Comparison of ENCODE assay signal across 19 mouse cellular contexts in the genomic region with DNA sequence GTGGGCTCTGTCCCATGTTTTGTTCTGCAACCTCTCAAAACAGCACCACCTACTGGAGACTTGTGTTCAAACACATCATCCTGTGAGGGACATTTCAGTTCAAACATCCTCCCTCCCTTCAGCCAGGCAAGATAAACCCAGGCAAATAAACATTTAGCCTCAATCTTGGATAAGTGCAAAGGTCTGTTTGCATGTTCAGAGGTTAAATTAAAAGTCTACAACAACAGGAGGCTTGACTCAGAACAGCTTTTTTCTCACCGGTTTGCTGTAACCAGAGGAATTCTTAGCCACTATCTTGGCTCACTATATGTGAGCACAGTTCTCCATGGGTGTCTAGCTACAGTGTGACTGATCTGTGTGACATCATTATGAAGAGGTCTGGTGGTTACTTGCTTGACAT. TPM values are rescaled to one million over a fixed set of nuclear protein-coding genes. Genes with fewer than 3 reads are reported as not detected.
DNase-seq lines count a peak whose midpoint lies in the region; ATAC-seq and TF ChIP-seq lines count a peak whose summit lies in the region.
"Had no signal": no experiment of that assay in that cellular context is flagged by ENCODE, and none has a peak within 500 bp of the region (broad histone marks: within the 10 kb centered on the region; RNA-seq: fewer than 3 reads in every experiment).

No protein-coding gene starts in this region.

- no peak for ATAC-seq in kidney, postnatal 0 days (replicated peaks; ENCODE audit: low FRiP score, low read depth)
- no peak; the same call in 1 of the 2 replicates for ATAC-seq in lung, embryonic 14.5 days (ENCODE audit: insufficient read depth)
- ATAC-seq: forebrain, embryonic 15.5 days; hindbrain, postnatal 0 days had no signal

- H3K9ac ChIP-seq in kidney, postnatal 0 days (ENCODE audit: low read depth, low read length): no peak overlapping the region
- no peak overlapping the region for H3K9ac ChIP-seq in lung, embryonic 14.5 days
- H3K9ac ChIP-seq: forebrain, embryonic 15.5 days; heart, embryonic 12.5 days; hindbrain, embryonic 12.5 days had no signal

- H3K27ac ChIP-seq in kidney, postnatal 0 days: no peak overlapping the region
- no peak overlapping the region for H3K27ac ChIP-seq in lung, embryonic 14.5 days (ENCODE audit: low read depth)
- H3K27ac ChIP-seq: embryonic facial prominence, embryonic 10.5 days; forebrain, embryonic 15.5 days; hindbrain, embryonic 12.5 days; hindbrain, postnatal 0 days had no signal

- H3K9me3 ChIP-seq in kidney, postnatal 0 days (replicated peaks; ENCODE audit: low read length): peaks cover 3% of the 10 kb centered on the region; the same call in 1 of the 2 replicates
- H3K9me3 ChIP-seq in lung, embryonic 14.5 days (ENCODE audit: low read depth, low read length): peaks cover 6% of the 10 kb centered on the region; the same call in 1 of the 2 replicates
- H3K9me3 ChIP-seq: forebrain, embryonic 15.5 days had no signal

- no peak for TF ChIP-seq POLR2A in lung, adult 2 months (IDR thresholded peaks at IDR 0.05; ENCODE audit: borderline replicate concordance, extremely low read depth, low read depth, low read length)

- no peaks in the 10 kb centered on the region for H3K4me1 ChIP-seq in kidney, postnatal 0 days (replicated peaks; ENCODE audit: insufficient read depth, low read length)
- no peaks in the 10 kb centered on the region for H3K4me1 ChIP-seq in lung, embryonic 14.5 days (ENCODE audit: insufficient read depth)
- H3K4me1 ChIP-seq in lung, adult 2 months (ENCODE audit: control insufficient read depth, insufficient read depth, low read length): peaks cover 2% of the 10 kb centered on the region; the same call in 1 of the 2 replicates
- H3K4me1 ChIP-seq: embryonic facial prominence, embryonic 10.5 days; forebrain, embryonic 15.5 days; heart, embryonic 12.5 days; hindbrain, embryonic 12.5 days had no signal

- DNase-seq in kidney, postnatal 0 days (ENCODE audit: low spot score): no peak
- DNase-seq in kidney, adult 8-10 months: no peak
- no peak for DNase-seq in lung, embryonic 14.5 days
- no peak for DNase-seq in lung, adult 2 months
- peak; percentile 24 for DNase-seq in ES-CJ7 (ENCODE audit: low read depth, low spot score)
- peak; percentile 19 for DNase-seq in ZHBTc4 (ENCODE audit: low read depth, low spot score)
- DNase-seq in c-Kit-positive CD71-positive TER-119-positive erythroid progenitor cells, embryonic 14.5 days (ENCODE audit: low spot score): no peak
- DNase-seq: adrenal gland, adult 2 months; adrenal gland, postnatal 25 days; cerebellum, adult 2 months; cerebellum, postnatal 10 days; gastrocnemius, postnatal 25 days; heart, postnatal 4 days had no signal

- peak; percentile 17; the same call in 1 of the 2 replicates for TF ChIP-seq CTCF in kidney, postnatal 0 days (IDR thresholded peaks at IDR 0.05; ENCODE audit: low read depth)
- TF ChIP-seq CTCF in lung, embryonic 14.5 days (IDR thresholded peaks at IDR 0.05; ENCODE audit: low read depth): peak; percentile 40; the same call in 1 of the 2 replicates
- TF ChIP-seq CTCF in lung, adult 2 months (IDR thresholded peaks at IDR 0.05; ENCODE audit: insufficient read depth, low read length): no peak

- H3K27me3 ChIP-seq in kidney, postnatal 0 days (ENCODE audit: insufficient read depth, low read length): no peaks in the 10 kb centered on the region
- no peaks in the 10 kb centered on the region for H3K27me3 ChIP-seq in lung, embryonic 14.5 days (ENCODE audit: insufficient read depth, low read length)
- H3K27me3 ChIP-seq: forebrain, embryonic 15.5 days; heart, embryonic 12.5 days; hindbrain, embryonic 12.5 days had no signal

- no peaks in the 10 kb centered on the region for H3K36me3 ChIP-seq in kidney, postnatal 0 days (ENCODE audit: insufficient read depth, low read length)
- 0 out of 2 replicates have a peak, but pooled peaks cover 6% of the 10 kb centered on the region for H3K36me3 ChIP-seq in lung, embryonic 14.5 days (ENCODE audit: insufficient read depth)
- H3K36me3 ChIP-seq: forebrain, embryonic 15.5 days; G1E; heart, embryonic 12.5 days; hindbrain, embryonic 12.5 days had no signal

- no peak overlapping the region for H3K4me2 ChIP-seq in kidney, postnatal 0 days (ENCODE audit: low read length)
- H3K4me2 ChIP-seq in lung, embryonic 14.5 days: no peak overlapping the region
- H3K4me2 ChIP-seq: forebrain, embryonic 15.5 days; heart, embryonic 12.5 days; hindbrain, embryonic 12.5 days had no signal

- no peak overlapping the region for H3K4me3 ChIP-seq in kidney, postnatal 0 days (replicated peaks; ENCODE audit: low read depth, low read length)
- no peak overlapping the region for H3K4me3 ChIP-seq in lung, embryonic 14.5 days (ENCODE audit: low read depth, low read length)
- H3K4me3 ChIP-seq in lung, adult 2 months (replicated peaks; ENCODE audit: extremely low read depth, low read depth, low read length): no peak overlapping the region
- H3K4me3 ChIP-seq: embryonic facial prominence, embryonic 10.5 days; forebrain, embryonic 15.5 days; heart, embryonic 12.5 days; hindbrain, embryonic 12.5 days had no signal

- 89% methylated on average over 1 of the region's 1 CpGs for WGBS in kidney, postnatal 0 days
- 81% methylated on average over 1 of the region's 1 CpGs for WGBS in lung, embryonic 14.5 days
- WGBS in lung, adult 2 months: 82% methylated on average over 1 of the region's 1 CpGs

RNA-seq across cellular contexts. Expression of gene Ism1, which starts 22.6 kb away (rescaled TPM):
- 3.3 and 3.4 TPM in 2 replicates for polyA plus RNA-seq in kidney, postnatal 0 days (2015; fragmentation: Nextera tagmentation; extraction: Ambion mirVana)
- 17.7 and 19.0 TPM in 2 replicates for polyA plus RNA-seq in lung, embryonic 14.5 days (2014; fragmentation: Nextera tagmentation; extraction: Ambion mirVana)
- polyA plus RNA-seq in lung, adult 2 months (2012; rRNA removed): 40.4 and 57.4 TPM in 2 replicates
- polyA plus RNA-seq: G1E had no signal

Comparison
In these comparisons a context has a peak if more than half of its experiments do, and no peak if none do; other contexts are left out.
1. DNase-seq: peak in ES-CJ7 (single experiment) and ZHBTc4 (single experiment); none in kidney, postnatal 0 days (single experiment), kidney, adult 8-10 months (0 of 2), lung, embryonic 14.5 days (single experiment), lung, adult 2 months (single experiment) and c-Kit-positive CD71-positive TER-119-positive erythroid progenitor cells, embryonic 14.5 days (single experiment).